Mouse (Mus musculus): ENCODE data around the gene Ccnt1.

DNA sequence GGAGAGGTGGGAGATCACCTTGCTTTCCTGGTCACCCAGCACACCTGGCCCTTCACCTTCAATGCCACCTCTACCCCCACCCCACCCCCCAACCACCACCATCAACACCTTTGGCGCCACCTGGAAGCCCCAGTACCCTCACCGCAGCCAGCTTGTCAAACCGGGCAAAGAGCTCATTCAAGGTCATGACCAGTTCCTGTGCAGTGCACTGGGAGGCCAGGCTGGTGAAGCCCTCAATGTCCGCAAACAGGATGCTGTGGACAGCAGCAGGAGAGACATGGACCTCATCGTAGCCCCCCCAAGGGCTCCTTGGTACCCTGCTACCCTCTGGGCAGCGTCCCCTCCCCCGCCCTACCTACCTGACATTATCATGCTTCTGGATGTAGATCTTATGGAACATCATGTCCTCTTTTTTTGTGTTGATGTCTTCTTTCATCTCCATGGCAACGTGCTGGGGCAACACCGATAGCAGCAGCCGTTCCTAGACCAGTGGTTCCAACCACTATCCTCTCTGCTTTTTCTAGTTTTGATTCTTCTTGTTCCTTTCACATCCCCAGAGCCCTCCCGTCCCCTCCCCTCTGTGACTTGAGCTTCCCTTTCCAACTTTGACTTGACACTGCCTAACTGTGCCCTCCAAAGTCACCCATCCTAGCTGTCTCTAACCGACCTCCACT, 29.4 kb upstream of the Ccnt1 start:
- TF ChIP-seq CTCF (IDR thresholded peaks at IDR 0.05; ENCODE audit: extremely low read depth, insufficient read depth, insufficient read length, insufficient replicate concordance) (no peak), POLR2A (IDR thresholded peaks at IDR 0.05; ENCODE audit: low read depth, low read length) (no peak)
